Mouse (Mus musculus) forebrain, embryonic 10.5 days (tissue): ENCODE results near the gene Olfr1489. TPM values are rescaled to one million over a fixed set of nuclear protein-coding genes. Genes with fewer than 3 reads are reported as not detected.
"Not testable (repeated sequence)": the region's sequence is repeated elsewhere in the genome, so short reads cannot be mapped to it uniquely, and the experiment has no call there.

Experiments used
- DNase-seq: peaks from one replicate; pipeline ENCODE4 v3.0.0-alpha.2; 2017; ENCODE audit warnings: low spot score; ENCODE audit errors: extremely low spot score
- H3K27ac ChIP-seq: fragments of 300-500 bp; sonication (generic); 2 replicates; pipeline ENCODE4 v1.5.1; 2016; ENCODE audit warnings: mild to moderate bottlenecking
- H3K27me3 ChIP-seq: fragments of 300-500 bp; sonication (generic); 2 replicates; pipeline ENCODE4 v1.6.1; 2016; ENCODE audit warnings: mild to moderate bottlenecking; ENCODE audit not compliant: poor library complexity, severe bottlenecking
- H3K36me3 ChIP-seq: fragments of 300-500 bp; sonication (generic); replicated peaks from 2 replicates; pipeline ENCODE4 v1.6.1; 2016; ENCODE audit warnings: mild to moderate bottlenecking, moderate library complexity
- H3K4me1 ChIP-seq: fragments of 300-500 bp; sonication (generic); 2 replicates; pipeline ENCODE4 v1.6.1; 2016
- H3K4me3 ChIP-seq: fragments of 300-500 bp; sonication (generic); 2 replicates; pipeline ENCODE4 v1.5.1; 2016; ENCODE audit warnings: mild to moderate bottlenecking, moderate library complexity
- H3K9me3 ChIP-seq: fragments of 300-500 bp; sonication (generic); 2 replicates; pipeline ENCODE4 v1.6.1; 2016; ENCODE audit warnings: mild to moderate bottlenecking, moderate library complexity
- WGBS: fragments of 180-500 bp; shearing (Covaris S2); methylation state at CpG from one replicate; pipeline ENCODE4 v1.1.7; 2016; 5-methylcytosine and 5-hydroxymethylcytosine counted together
- microRNA-seq: library from miRNA; unstranded; fragments of <30 nt; microRNA quantifications from one replicate; pipeline ENCODE4, GENCODE M21; 2017
- polyA plus RNA-seq: library from polyadenylated mRNA; unstranded; fragments of >200 nt; fragmentation: Nextera tagmentation; extraction: Ambion mirVana; gene quantifications from 2 replicates; pipeline ENCODE4 v1.2.1, GENCODE M21; 2016

Gene Olfr1489
- polyA plus RNA-seq: not detected in 2 replicates

- no peak within 1 kb of the TSS for H3K4me3 ChIP-seq
- no peaks in the 10 kb centered on the region for H3K4me1 ChIP-seq
- H3K9me3 ChIP-seq: peaks cover 31% of the 10 kb centered on the region
- no peaks in the 10 kb centered on the region for H3K36me3 ChIP-seq
- H3K27me3 ChIP-seq: no peaks in the 10 kb centered on the region
- WGBS: 83% methylated on average over 1 of the region's 1 CpGs
- DNase-seq: no peak
- no peak within 1 kb of the TSS for H3K27ac ChIP-seq
These were observed at the start of gene Olfr1489 for GRCm38 (mm10) chr19:13631321-13631720. Olfr1489 (plus strand) TSS chr19:13631621.

DNA sequence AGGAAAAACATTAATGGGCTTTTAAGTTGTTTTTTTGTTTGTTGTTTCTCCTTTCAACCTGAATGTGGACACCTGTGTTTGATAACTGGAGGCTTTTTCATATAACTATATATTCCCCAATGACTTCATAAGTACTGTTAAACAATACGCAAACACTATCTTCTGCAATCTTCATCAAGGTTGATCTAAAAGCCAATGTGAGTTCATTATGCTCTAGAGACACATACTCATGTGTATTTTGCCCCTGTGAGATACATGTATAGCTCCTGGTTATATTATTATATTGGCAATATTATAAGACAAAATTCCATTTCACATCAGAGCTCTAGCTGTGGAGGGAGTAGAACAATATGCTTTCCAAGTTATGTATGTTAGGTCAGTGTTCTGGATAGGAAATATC is 48.2 kb upstream of the Olfr1489 start, which contains the start of gene Olfr1484:
Gene Olfr1484 (plus strand): TSS at position 301 of the 400 bp plus-strand sequence.
- H3K27me3 ChIP-seq: no peaks in the 10 kb centered on the region
- H3K36me3 ChIP-seq: no peaks in the 10 kb centered on the region
- H3K27ac ChIP-seq: no peak within 1 kb of the TSS
- 89% methylated on average over 1 of the region's 1 CpGs for WGBS
- no peak within 1 kb of the TSS for H3K4me3 ChIP-seq
- no peaks in the 10 kb centered on the region for H3K4me1 ChIP-seq
- DNase-seq: no peak
- peaks cover 29% of the 10 kb centered on the region for H3K9me3 ChIP-seq

DNA sequence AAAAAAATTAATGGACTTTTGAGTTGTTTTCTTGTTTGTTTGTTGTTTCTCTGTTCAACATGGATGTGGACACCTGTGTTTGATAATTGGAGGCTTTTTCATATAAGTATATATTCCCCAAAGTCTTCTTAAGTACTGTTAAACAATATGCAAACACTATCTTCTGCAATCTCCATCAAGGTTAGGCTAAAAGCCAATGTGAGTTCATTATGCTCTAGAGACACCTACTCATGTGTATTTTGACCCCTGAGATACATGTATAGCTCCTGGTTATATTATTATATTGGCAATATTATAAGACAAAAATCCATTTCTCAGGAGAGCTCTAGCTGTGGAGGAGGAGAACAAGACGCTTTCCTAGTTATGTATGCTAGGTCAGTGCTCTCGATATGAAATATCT is 14.3 kb upstream of the Olfr1489 start, which contains the start of gene Olfr1487:
Gene Olfr1487 (plus strand): TSS at position 301 of the 400 bp plus-strand sequence.
- WGBS: 94% methylated on average over 2 of the region's 2 CpGs
- H3K4me1 ChIP-seq, H3K27ac ChIP-seq, H3K36me3 ChIP-seq, H3K4me3 ChIP-seq, DNase-seq, H3K27me3 ChIP-seq: not testable (repeated sequence)
- peaks cover 24% of the 10 kb centered on the region for H3K9me3 ChIP-seq

GRCm38 (mm10) chr19:13650791-13651190 is 19.4 kb downstream of the Olfr1489 start, which contains the start of gene Olfr1490:
Olfr1490 (plus strand) TSS chr19:13651091.
- no peak for DNase-seq
- 79% methylated on average over 1 of the region's 1 CpGs for WGBS
- Histone ChIP-seq H3K36me3 (no peaks in the 10 kb centered on the region), H3K4me3 (no peak within 1 kb of the TSS), H3K4me1 (no peaks in the 10 kb centered on the region), H3K27me3 (no peaks in the 10 kb centered on the region), H3K9me3 (peaks cover 21% of the 10 kb centered on the region), H3K27ac (no peak within 1 kb of the TSS)

Small RNAs within 50 kb of the gene (microRNA-seq; reads per million reads assigned to microRNA genes)
- not detected for gene Gm22323
- not detected for gene Gm23931

Other genes with a start within 250 kb of the Olfr1489 start
- not detected in 2 replicates for gene Olfr1469, start 223.8 kb upstream of the Olfr1489 start, polyA plus RNA-seq
- not detected in 2 replicates for gene Olfr1471, start 188.2 kb upstream of the Olfr1489 start, polyA plus RNA-seq
- gene Olfr1472, start 175.5 kb upstream of the Olfr1489 start, polyA plus RNA-seq: not detected in 2 replicates
- not detected in 2 replicates for gene Olfr1474, start 162.1 kb upstream of the Olfr1489 start, polyA plus RNA-seq
- not detected in 2 replicates for gene Olfr1475, start 151.4 kb upstream of the Olfr1489 start, polyA plus RNA-seq
- gene Olfr1477, start 131.1 kb upstream of the Olfr1489 start, polyA plus RNA-seq: not detected in 2 replicates
- gene Olfr1480, start 103.7 kb upstream of the Olfr1489 start, polyA plus RNA-seq: not detected in 2 replicates
- not detected in 2 replicates for gene Olfr1484, start 48.1 kb upstream of the Olfr1489 start, polyA plus RNA-seq
- gene Olfr1487, start 14.2 kb upstream of the Olfr1489 start, polyA plus RNA-seq: not detected in 2 replicates
- not detected in 2 replicates for gene Olfr1490, start 19.5 kb downstream of the Olfr1489 start, polyA plus RNA-seq
- not detected in 2 replicates for gene Olfr1491, start 65.6 kb downstream of the Olfr1489 start, polyA plus RNA-seq
- gene Olfr1493-ps1, start 91.7 kb downstream of the Olfr1489 start, polyA plus RNA-seq: not detected in 2 replicates
- not detected in 2 replicates for gene Olfr1494, start 108.1 kb downstream of the Olfr1489 start, polyA plus RNA-seq
- gene Olfr1495, start 133.0 kb downstream of the Olfr1489 start, polyA plus RNA-seq: not detected in 2 replicates
- not detected in 2 replicates for gene Olfr1496, start 146.3 kb downstream of the Olfr1489 start, polyA plus RNA-seq
- not detected in 2 replicates for gene Olfr1497, start 166.6 kb downstream of the Olfr1489 start, polyA plus RNA-seq
- not detected in 2 replicates for gene Olfr1499, start 187.8 kb downstream of the Olfr1489 start, polyA plus RNA-seq
- not detected in 2 replicates for gene Olfr1500, start 198.9 kb downstream of the Olfr1489 start, polyA plus RNA-seq
- not detected in 2 replicates for gene Olfr1501, start 219.1 kb downstream of the Olfr1489 start, polyA plus RNA-seq
- gene Olfr1502, start 230.2 kb downstream of the Olfr1489 start, polyA plus RNA-seq: not detected in 2 replicates